Mouse (Mus musculus): ENCODE results near the gene Slc9a8. TPM values are rescaled to one million over a fixed set of nuclear protein-coding genes. Genes with fewer than 3 reads are reported as not detected.

Slc9a8 gene
- polyA plus RNA-seq, 1 experiment from 2014 or later, result 22.1 TPM

DNA sequence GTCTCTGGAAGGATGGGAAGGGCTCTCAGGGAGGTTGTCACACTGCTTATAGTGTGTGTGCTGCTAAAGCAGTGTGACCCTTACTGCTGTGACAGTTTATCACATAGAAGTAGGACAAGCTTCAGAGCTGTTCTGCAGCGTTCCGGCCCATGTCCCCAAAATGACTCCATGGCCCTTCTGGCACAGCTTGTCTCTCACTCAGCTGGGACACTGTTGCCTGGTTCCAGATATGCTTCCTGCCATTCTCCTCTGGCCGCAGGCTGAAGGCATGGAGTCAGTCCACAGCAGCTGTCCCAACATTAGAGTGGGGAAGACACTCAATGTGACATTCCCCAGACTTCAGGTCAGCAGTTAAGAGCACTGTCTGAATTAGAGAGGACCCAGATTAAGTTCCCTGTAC lies 37.0 kb downstream of the Slc9a8 start:
- Histone ChIP-seq H3K27me3 (no peaks in the 10 kb centered on the region), H3K36me3 (peaks cover 81% of the 10 kb centered on the region), H3K27ac (replicated peaks) (no peak overlapping the region), H3K9ac (no peak overlapping the region), H3K4me1 (replicated peaks) (no peaks in the 10 kb centered on the region), H3K4me3 (no peak overlapping the region), H3K9me3 (no peaks in the 10 kb centered on the region), H3K4me2 (no peak overlapping the region)
- 90% methylated on average over 3 of the region's 3 CpGs for WGBS
- ATAC-seq (ENCODE audit: low read depth), result no peak

DNA sequence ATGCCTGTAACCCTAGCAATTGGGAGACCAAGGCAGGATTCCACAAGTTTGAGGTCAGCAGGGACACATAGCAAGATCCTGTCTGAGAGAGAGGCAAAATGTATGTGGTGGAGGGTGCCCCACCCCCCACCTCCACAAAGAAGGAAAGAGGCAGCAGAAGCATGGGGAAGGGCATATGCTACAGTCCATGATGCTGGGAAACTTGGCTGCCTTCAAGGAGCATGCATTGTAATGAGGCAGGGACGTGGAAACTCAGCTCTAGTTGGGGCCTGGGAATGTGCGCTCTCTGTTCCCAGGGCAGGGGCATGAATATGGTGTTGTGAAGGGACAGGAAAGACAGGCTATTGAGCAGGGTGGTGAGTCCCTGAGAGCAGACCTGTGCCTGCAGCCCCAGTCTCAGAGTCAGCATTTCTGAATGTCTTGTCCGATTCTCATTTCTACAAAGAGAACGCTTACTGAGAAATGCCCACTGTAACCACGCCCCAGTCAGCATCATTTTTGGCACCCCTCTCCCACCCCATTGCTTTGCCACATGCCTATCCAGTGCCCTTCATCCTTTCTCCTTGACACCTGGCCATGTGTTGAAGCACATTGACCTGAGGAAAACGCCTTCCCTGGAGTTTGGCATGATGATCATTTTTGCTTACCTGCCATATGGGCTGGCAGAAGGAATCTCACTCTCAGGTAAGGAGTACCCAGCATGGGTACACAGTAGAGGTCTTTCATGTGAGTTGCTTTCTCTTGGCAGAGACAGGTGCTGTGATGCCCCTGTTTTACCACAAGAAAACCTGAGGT lies 37.8 kb downstream of the Slc9a8 start:
- 91% methylated on average over 6 of the region's 6 CpGs for WGBS
- Histone ChIP-seq H3K9ac (no peak overlapping the region), H3K4me1 (replicated peaks) (no peaks in the 10 kb centered on the region), H3K36me3 (peaks cover 77% of the 10 kb centered on the region), H3K27me3 (no peaks in the 10 kb centered on the region), H3K9me3 (no peaks in the 10 kb centered on the region), H3K4me3 (no peak overlapping the region), H3K4me2 (no peak overlapping the region), H3K27ac (replicated peaks) (no peak overlapping the region)
- no peak for ATAC-seq (ENCODE audit: low read depth)

DNA sequence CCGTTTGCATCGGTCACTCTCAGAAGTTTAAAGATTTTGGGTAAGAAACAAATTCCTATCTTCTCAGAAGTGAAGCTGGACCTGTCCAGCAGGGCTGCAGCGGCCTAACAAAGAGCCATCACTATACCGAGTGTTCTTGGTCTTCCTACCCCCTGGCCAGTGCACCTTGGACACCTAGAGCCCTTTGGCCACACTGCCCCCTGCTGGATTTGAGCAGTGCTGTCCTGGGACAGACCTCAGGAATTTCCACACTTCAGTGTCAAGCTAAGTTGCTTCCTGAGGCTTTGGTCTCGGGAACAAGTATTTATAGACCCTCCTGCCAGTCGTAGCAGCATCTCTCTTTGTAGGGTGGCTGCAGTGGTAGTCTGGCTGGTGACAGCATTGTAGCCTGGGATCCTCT lies 41.4 kb downstream of the Slc9a8 start:
- ATAC-seq (ENCODE audit: low read depth), result 0 out of 2 replicates have a peak, but pooled peaks have one; percentile 40
- 57% methylated on average over 6 of the region's 6 CpGs for WGBS
- Histone ChIP-seq H3K9ac (no peak overlapping the region), H3K36me3 (peaks cover 72% of the 10 kb centered on the region), H3K4me1 (replicated peaks) (no peaks in the 10 kb centered on the region), H3K27ac (replicated peaks) (no peak overlapping the region), H3K4me2 (no peak overlapping the region), H3K4me3 (no peak overlapping the region), H3K9me3 (no peaks in the 10 kb centered on the region), H3K27me3 (no peaks in the 10 kb centered on the region)

DNA sequence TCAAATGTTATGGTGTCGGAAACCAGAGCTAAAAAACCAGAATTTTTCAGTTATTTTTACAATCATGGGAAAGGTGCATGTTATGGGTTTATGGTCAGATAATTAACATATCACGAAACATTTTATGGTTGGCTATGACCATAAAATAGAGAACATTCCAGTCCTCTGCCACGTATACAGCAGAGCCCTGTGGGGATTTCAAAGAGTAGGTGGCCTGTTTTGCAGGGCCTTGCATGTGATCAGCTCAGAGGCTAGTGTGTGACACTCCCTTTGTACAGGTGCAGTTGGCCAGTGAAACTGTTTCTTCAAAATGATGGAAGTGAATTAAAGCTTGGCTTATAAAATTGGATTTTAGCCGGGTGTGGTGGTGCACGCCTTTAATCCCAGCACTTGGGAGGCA lies 42.3 kb downstream of the Slc9a8 start:
- Histone ChIP-seq H3K9me3 (no peaks in the 10 kb centered on the region), H3K4me2 (no peak overlapping the region), H3K27me3 (no peaks in the 10 kb centered on the region), H3K27ac (replicated peaks) (no peak overlapping the region), H3K4me3 (no peak overlapping the region), H3K4me1 (replicated peaks) (no peaks in the 10 kb centered on the region), H3K9ac (no peak overlapping the region), H3K36me3 (peaks cover 71% of the 10 kb centered on the region)
- WGBS, result 89% methylated on average over 5 of the region's 5 CpGs
- no peak for ATAC-seq (ENCODE audit: low read depth)

DNA sequence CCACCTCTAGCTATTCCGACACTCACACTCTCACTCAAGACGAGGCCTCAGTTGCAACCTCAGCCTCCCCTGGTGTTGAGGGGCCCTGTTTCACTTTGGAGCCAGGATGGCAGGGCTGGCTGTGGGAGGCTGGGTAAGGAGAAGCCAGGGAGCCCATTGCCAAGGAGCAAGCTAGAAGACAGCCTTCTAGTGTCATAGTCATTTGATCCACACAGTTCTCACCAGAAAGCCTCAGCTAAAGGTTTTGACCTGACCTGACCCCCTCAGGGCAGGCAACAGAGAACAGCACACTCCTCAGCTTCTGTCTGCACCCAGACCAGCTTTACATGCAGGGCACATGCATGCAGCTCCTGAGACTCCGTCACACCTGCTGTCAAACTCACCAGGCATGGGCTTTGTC lies 44.4 kb downstream of the Slc9a8 start:
- no peak overlapping the region for H3K9ac ChIP-seq
- no peaks in the 10 kb centered on the region for H3K4me1 ChIP-seq (replicated peaks)
- H3K9me3 ChIP-seq, result no peaks in the 10 kb centered on the region
- H3K36me3 ChIP-seq, result peaks cover 71% of the 10 kb centered on the region
- WGBS, result 89% methylated on average over 3 of the region's 3 CpGs
- H3K4me2 ChIP-seq, result no peak overlapping the region
- ATAC-seq (ENCODE audit: low read depth), result no peak
- H3K27me3 ChIP-seq, result no peaks in the 10 kb centered on the region
- H3K4me3 ChIP-seq, result no peak overlapping the region
- no peak overlapping the region for H3K27ac ChIP-seq (replicated peaks)

DNA sequence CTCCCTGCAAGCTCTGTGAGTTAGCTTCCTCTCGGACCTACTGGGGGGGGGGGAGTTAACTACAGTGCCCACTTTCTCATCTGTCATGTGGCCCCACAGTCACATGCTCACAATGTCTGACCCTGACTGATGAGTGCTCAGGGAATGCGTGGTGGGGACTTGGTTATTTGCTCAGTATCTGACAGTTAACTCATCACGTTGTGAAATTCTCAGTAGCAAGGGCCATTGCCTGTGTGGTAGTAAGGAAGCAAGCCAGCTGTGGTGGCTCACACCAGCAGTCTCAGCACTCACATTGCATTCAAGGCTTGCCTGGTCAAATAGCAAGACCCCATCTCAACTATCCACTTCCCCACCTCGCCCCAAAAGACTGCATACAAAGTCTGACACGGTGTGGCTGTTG lies 45.7 kb downstream of the Slc9a8 start:
- no peak overlapping the region for H3K4me3 ChIP-seq
- no peaks in the 10 kb centered on the region for H3K27me3 ChIP-seq
- H3K27ac ChIP-seq (replicated peaks), result no peak overlapping the region
- no peak for ATAC-seq (ENCODE audit: low read depth)
- H3K9me3 ChIP-seq, result no peaks in the 10 kb centered on the region
- no peaks in the 10 kb centered on the region for H3K4me1 ChIP-seq (replicated peaks)
- H3K9ac ChIP-seq, result no peak overlapping the region
- H3K36me3 ChIP-seq, result peaks cover 72% of the 10 kb centered on the region
- no peak overlapping the region for H3K4me2 ChIP-seq
- WGBS, result 88% methylated on average over 5 of the region's 5 CpGs

DNA sequence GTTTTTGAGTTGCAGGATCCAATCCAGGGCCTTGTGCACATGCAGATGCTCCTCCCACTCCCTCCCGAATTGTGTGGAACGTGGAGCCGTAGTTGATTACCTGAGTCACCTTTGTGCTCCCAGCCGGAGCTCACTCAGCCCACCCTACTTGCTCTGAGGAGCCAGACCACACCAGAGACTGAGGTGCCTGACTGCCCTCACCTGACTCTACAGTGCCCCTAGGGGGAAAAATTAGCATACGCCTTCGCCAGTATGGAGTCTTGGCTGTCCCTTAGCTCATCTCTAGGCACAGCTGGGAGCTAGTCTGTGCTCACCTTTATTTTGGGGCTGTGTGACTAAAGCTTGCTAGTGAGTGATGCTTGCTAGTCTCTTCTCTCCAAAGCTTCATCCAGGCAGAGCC lies 46.9 kb downstream of the Slc9a8 start:
- Histone ChIP-seq H3K36me3 (peaks cover 81% of the 10 kb centered on the region), H3K9ac (no peak overlapping the region), H3K27ac (replicated peaks) (no peak overlapping the region), H3K9me3 (no peaks in the 10 kb centered on the region), H3K4me2 (no peak overlapping the region), H3K27me3 (no peaks in the 10 kb centered on the region), H3K4me1 (replicated peaks) (no peaks in the 10 kb centered on the region), H3K4me3 (no peak overlapping the region)
- WGBS, result 83% methylated on average over 6 of the region's 6 CpGs
- no peak for ATAC-seq (ENCODE audit: low read depth)

DNA sequence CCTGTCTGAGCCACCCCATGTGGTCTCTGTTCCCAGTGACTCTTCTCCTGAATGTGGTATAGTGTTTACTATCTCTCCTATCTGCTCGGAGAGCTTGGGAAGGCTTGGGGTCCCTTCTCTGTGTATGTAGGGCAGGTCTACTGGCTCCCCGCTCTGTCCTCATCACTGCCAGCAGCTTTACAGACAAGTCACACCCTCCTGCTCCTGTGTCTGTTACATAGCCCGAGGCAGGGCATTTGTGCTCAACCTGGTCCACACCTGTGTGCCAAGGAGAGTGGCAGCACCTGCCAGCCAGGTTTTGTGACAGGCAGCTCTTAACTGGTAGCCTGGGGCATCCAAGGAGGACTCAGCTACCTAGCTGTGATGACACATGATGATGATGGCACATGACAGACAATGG lies 49.1 kb downstream of the Slc9a8 start:
- 88% methylated on average over 3 of the region's 3 CpGs for WGBS
- no peak overlapping the region for H3K4me2 ChIP-seq
- H3K4me3 ChIP-seq, result no peak overlapping the region
- H3K9ac ChIP-seq, result no peak overlapping the region
- ATAC-seq (ENCODE audit: low read depth), result no peak
- H3K27me3 ChIP-seq, result no peaks in the 10 kb centered on the region
- peaks cover 91% of the 10 kb centered on the region for H3K36me3 ChIP-seq
- no peak overlapping the region for H3K27ac ChIP-seq (replicated peaks)
- peaks cover 5% of the 10 kb centered on the region for H3K4me1 ChIP-seq (replicated peaks)
- H3K9me3 ChIP-seq, result no peaks in the 10 kb centered on the region

DNA sequence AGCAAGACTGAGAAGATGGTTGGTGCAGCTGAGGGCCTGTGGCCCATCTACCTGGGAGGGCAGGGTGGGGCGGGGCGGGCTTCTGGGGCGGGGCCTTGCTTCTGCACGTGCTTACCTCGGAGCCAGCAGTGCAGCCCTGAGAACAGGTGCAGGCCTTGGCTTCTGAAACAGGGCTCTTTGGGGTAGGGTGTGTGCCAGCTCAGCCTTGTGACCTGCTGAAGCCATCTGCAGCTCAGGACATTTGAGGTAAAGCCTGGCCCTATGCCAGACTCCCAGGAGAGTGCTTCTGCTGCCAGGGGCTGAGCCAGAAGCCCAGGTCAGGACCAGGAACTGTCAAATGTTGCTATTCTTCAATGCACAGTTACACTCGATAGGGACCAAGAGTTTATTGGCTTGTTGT lies 50.1 kb downstream of the Slc9a8 start:
- Histone ChIP-seq H3K9me3 (no peaks in the 10 kb centered on the region), H3K9ac (no peak overlapping the region), H3K36me3 (peaks cover 82% of the 10 kb centered on the region), H3K4me3 (no peak overlapping the region), H3K27ac (replicated peaks) (no peak overlapping the region), H3K27me3 (no peaks in the 10 kb centered on the region), H3K4me2 (no peak overlapping the region), H3K4me1 (replicated peaks) (peaks cover 14% of the 10 kb centered on the region)
- WGBS, result 85% methylated on average over 6 of the region's 6 CpGs
- ATAC-seq (ENCODE audit: low read depth), result no peak

DNA sequence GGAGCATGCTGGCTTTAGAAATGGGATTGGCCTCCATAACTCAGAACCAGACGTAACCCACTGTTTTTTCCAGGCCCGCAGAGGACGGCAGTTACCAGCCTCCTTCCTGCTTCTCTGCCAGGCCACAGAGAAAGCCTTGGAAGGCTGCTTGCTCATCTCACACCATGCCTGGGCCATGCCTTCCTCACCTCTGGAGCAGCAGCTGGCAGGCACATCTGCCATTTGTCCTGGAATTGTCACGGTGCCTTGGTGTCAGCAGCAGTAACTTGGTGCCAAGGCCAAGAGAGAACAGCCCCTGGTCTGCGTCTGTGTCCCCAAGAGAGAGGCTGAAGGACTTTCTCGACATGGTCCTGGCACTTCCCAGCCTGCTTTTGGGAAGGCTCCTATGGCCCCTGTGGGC lies 52.7 kb downstream of the Slc9a8 start:
- H3K27me3 ChIP-seq, result no peaks in the 10 kb centered on the region
- ATAC-seq (ENCODE audit: low read depth), result no peak
- WGBS, result 87% methylated on average over 6 of the region's 6 CpGs
- H3K4me2 ChIP-seq, result no peak overlapping the region
- no peak overlapping the region for H3K9ac ChIP-seq
- H3K4me1 ChIP-seq (replicated peaks), result peaks cover 23% of the 10 kb centered on the region
- no peak overlapping the region for H3K4me3 ChIP-seq
- no peaks in the 10 kb centered on the region for H3K9me3 ChIP-seq
- H3K36me3 ChIP-seq, result peaks cover 65% of the 10 kb centered on the region
- H3K27ac ChIP-seq (replicated peaks), result no peak overlapping the region

DNA sequence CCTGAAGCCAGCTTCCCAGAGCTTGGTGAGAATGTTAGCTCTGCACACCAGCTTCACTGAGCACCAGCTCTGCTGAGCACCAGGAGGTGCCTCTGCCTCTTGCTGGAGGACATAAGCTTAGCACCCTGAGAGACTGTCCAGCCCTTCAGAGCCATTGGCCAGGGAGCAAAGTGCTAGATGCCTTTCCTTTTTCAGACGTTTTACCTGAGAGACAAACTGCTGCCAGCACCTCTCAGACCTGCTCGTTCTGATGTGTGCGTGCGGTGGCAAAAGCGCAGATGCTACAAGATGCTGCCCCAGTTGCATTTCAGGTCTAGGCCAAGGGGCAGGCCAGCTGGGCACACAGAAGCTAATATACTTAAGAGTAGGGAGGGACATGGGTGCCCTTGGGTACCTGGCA lies 54.1 kb downstream of the Slc9a8 start:
- Histone ChIP-seq H3K4me1 (replicated peaks) (peaks cover 23% of the 10 kb centered on the region), H3K9ac (peak overlapping the region; percentile 50; the same call in 1 of the 2 replicates), H3K27me3 (no peaks in the 10 kb centered on the region), H3K27ac (replicated peaks) (peak overlapping the region; percentile 88), H3K4me2 (no peak overlapping the region), H3K36me3 (peaks cover 56% of the 10 kb centered on the region), H3K9me3 (no peaks in the 10 kb centered on the region), H3K4me3 (no peak overlapping the region)
- no peak; the same call in 1 of the 2 replicates for ATAC-seq (ENCODE audit: low read depth)
- 81% methylated on average over 5 of the region's 5 CpGs for whole genome bisulfite sequencing

DNA sequence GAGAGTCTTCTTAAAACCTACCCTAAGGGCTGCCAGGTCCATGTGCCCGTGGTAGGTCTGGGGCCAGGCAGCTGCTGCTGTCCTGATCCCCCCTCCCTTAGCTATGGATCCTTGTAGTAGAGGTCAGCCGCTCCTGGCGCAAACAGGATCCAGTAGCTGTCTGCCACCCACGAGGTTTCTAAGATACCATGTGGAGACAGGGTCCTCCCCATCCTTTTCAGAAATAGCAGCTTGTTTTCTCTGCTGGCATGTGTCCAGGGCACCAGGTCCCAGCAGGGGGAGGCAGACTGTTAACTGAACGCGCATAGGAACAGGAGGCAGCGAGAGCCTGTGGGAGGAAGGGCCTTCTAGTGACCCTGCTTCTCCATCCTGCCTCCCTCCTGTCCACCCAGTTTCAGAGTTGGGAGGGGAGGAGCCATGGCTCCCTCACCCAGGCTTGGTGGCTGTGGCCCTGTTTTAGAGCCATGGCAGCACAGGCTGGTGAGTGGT lies 54.7 kb downstream of the Slc9a8 start:
- peaks cover 23% of the 10 kb centered on the region for H3K4me1 ChIP-seq (replicated peaks)
- ATAC-seq (ENCODE audit: low read depth), result peak; percentile 80
- H3K4me2 ChIP-seq, result peak overlapping the region; percentile 22

DNA sequence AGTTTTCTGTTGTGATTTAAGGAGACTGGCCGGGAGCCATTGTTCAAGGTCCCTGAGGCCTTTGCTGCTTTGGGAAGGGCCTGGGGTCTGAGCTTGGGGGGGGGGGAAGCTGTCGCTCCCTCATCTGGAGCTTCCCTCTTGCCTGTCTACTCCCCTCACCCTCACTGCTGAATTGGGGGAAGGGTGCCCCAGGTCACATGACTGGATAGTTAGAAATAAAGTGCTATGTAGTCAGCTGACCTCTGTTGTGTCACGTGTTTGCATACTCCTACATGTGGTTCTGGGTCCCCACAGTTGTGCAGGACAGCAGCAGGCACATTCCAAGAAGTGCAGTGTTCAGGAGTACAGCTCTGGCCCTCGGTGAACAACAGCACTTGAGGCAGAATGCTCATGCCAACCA lies 55.2 kb downstream of the Slc9a8 start:
- H3K36me3 ChIP-seq, result peaks cover 50% of the 10 kb centered on the region
- peak overlapping the region; percentile 22 for H3K4me2 ChIP-seq
- H3K27ac ChIP-seq (replicated peaks), result peak overlapping the region; percentile 88
- peak; percentile 25; the same call in 1 of the 2 replicates for ATAC-seq (ENCODE audit: low read depth)
- no peaks in the 10 kb centered on the region for H3K9me3 ChIP-seq
- 71% methylated on average over 4 of the region's 4 CpGs for WGBS
- H3K9ac ChIP-seq, result 0 out of 2 replicates have a peak overlapping the region, but pooled peaks have one; percentile 50
- H3K27me3 ChIP-seq, result no peaks in the 10 kb centered on the region
- H3K4me3 ChIP-seq, result no peak overlapping the region
- peaks cover 23% of the 10 kb centered on the region for H3K4me1 ChIP-seq (replicated peaks)

More for the DNA sequence above, 54.7 kb downstream of the Slc9a8 start:
- Histone ChIP-seq H3K9me3 (no peaks in the 10 kb centered on the region), H3K9ac (peak overlapping the region; percentile 50), H3K4me3 (no peak overlapping the region), H3K36me3 (peaks cover 55% of the 10 kb centered on the region), H3K27me3 (no peaks in the 10 kb centered on the region), H3K27ac (replicated peaks) (peak overlapping the region; percentile 88)
- 10% methylated on average over 7 of the region's 7 CpGs for WGBS
